Mouse (Mus musculus) liver, adult (tissue): ENCODE results near the gene Zbtb49.

ENCODE experiments used
- GATA4 ChIP-seq: IDR thresholded peaks from 2 replicates; pipeline ENCODE4 v1.6.1; 2014; ENCODE audit warnings: mild to moderate bottlenecking, low read length; ENCODE audit not compliant: insufficient replicate concordance

Zbtb49 gene

DNA sequence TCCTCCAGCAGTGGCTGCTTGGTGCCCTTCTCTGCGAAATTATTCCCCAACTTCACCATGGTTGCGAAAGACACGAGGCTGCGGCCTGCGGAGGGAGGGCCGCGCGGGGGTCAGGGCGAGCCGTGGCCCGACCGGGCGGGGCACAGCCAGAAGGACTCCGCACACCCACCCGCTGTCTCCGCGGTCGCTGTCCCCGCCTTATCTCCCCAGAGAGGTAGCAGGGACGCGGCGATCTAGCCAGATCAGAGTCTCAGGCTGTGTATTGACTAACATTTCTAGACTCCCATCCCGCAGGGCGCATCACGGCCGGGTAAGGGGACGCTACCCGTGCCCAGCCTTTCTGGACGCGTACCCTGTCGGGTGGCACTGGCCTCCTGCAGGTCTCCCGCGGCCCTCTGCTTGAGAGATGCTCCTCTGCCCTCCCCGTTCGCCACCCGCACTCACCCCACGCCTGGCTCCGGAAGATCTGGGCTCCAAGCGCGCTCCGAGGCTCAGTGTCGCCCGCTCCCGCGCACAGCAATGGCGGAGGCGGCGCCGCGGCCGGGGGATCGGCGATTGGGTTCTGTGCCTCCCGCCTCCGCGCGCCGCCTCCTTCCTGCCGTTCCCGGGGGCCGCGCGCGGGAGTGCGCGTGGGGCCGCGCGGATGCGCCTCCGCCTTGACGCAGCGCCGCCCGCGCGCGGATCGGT, 61.2 kb downstream of the Zbtb49 start:
- TF ChIP-seq GATA4: no peak

DNA sequence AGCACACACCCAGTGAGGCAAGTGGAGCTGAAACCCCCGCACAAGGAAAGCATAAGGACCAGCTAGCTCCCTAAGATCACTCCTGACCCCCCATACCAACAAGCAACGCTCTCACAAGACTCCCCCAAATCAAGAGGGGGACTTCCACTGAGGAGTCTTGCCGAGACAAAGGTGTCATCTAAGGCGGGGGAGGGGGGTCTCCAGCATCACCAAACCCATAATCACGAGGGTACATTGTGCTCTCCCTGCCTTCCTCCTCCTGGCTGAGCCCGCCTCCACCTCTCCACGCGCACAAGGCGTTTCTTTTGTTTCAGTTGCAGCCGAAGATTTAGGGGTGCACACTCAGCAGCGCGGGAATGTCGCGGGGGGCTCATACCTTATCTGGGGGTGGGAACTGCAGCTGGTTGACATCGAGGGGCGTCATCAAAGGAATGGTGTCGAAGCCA, 61.7 kb downstream of the Zbtb49 start:
- no peak for TF ChIP-seq GATA4

DNA sequence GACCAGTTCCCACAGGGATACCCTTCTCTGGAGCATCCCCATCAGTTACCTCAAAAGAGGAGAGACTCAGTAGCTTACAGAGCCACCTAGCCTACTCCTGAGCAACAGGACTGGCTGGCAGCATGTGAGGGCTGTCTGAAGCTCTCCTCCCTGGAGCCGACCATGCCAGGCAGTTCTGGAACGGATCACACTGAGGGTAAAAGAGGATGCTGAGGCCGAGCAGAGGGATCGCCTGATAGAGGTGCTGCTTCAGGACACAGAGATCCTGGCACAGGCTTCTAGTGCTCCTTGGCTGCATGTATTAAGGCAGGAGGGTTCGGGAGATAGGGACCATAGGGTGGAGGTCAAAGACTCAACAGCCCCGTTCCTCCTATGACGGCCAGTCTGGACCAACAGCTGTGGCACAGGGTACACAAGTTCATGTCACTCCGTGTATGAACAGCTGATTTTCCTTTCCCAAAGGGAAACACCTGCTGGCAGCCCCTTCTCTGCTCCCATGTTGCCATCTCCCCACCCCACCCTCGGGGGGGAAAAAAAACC, 62.7 kb downstream of the Zbtb49 start:
- no peak for TF ChIP-seq GATA4

- TF ChIP-seq GATA4: no peak
These were observed 66.6 kb downstream of the Zbtb49 start for GRCm38 (mm10) chr5:38153636-38154035.

- no peak for TF ChIP-seq GATA4
These were observed 67.8 kb downstream of the Zbtb49 start for GRCm38 (mm10) chr5:38152201-38153108.

DNA sequence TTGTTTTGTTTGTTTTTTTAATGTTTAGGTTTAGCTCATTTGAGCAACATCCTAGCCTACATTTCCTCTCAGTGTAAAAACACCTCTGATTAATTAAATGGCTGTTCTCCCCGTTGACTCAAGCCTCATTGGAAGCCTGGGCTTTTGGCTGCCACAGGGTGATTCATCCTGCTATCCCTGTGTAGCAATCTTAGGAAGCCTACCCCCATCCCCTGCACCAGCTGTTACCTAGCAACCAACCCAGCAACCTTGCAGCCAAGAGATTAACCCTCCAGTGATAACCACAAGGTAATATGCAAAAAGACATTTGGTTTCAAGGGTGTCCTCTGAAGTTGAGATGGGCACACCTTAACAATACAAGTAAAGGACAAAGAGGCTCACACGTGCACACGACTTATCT, 69.0 kb downstream of the Zbtb49 start:
- no peak for TF ChIP-seq GATA4

- no peak for TF ChIP-seq GATA4
These were observed 73.7 kb downstream of the Zbtb49 start for GRCm38 (mm10) chr5:38146524-38146923.

DNA sequence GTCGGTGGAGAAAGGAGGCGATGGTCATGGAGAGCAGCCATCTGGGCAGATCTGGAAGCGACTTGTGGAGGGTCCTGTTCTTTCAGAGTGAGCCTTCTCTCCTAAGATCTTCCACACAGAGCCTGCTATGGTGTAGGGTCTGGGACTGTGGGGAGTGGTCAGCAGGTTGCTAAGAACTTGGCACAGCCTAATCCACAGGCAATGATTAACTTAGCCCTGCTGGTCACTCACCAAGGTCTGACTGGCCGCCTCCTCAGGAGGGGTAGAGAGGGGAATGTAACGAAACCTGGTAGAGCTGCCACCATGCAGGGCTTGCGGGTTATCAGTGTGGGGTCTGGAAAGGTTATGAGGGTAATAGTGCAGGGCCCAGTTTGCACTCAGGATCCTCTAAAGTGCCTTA, 79.4 kb downstream of the Zbtb49 start:
- TF ChIP-seq GATA4: no peak
